ENCODE assay signal across 15 mouse cellular contexts in genomic region chr1:76920634-76921033, GRCm38 (mm10).
"Had no signal": no experiment of that assay in that cellular context is flagged by ENCODE, and none has a peak within 500 bp of the region (broad histone marks: within the 10 kb centered on the region; RNA-seq: fewer than 3 reads in every experiment).

No protein-coding gene starts in this region.

- H3K4me1 ChIP-seq: midbrain, embryonic 12.5 days; neural tube, embryonic 13.5 days; stomach, embryonic 15.5 days had no signal

- DNase-seq: kidney, postnatal 25 days; layer of hippocampus, adult 9-11 months; left cerebral cortex, postnatal 4 days; lung, adult 18-20 months; retina, postnatal 1 day; right cerebral cortex, postnatal 4 days; spleen, adult 18-20 months; thymus, postnatal 4 days had no signal

- H3K4me3 ChIP-seq: kidney, embryonic 15.5 days; limb, embryonic 13.5 days; midbrain, embryonic 12.5 days; neural tube, embryonic 13.5 days; stomach, embryonic 15.5 days had no signal

- H3K9ac ChIP-seq: kidney, embryonic 15.5 days; limb, embryonic 13.5 days; liver, embryonic 14.5 days; midbrain, embryonic 12.5 days; neural tube, embryonic 13.5 days; stomach, embryonic 15.5 days had no signal

- H3K27ac ChIP-seq: kidney, embryonic 15.5 days; limb, embryonic 13.5 days; liver, embryonic 14.5 days; midbrain, embryonic 12.5 days; neural tube, embryonic 13.5 days; stomach, embryonic 15.5 days had no signal

- H3K9me3 ChIP-seq: kidney, embryonic 15.5 days; limb, embryonic 13.5 days; midbrain, embryonic 12.5 days; neural tube, embryonic 13.5 days; stomach, embryonic 15.5 days had no signal

- ATAC-seq: midbrain, embryonic 16.5 days had no signal

- H3K36me3 ChIP-seq: kidney, embryonic 15.5 days; limb, embryonic 13.5 days; midbrain, embryonic 12.5 days; neural tube, embryonic 13.5 days; stomach, embryonic 15.5 days had no signal

- H3K4me2 ChIP-seq: kidney, embryonic 15.5 days; limb, embryonic 13.5 days; midbrain, embryonic 12.5 days; neural tube, embryonic 13.5 days; stomach, embryonic 15.5 days had no signal

- H3K27me3 ChIP-seq: kidney, embryonic 15.5 days; limb, embryonic 13.5 days; midbrain, embryonic 12.5 days; stomach, embryonic 15.5 days had no signal
